23 mouse cellular contexts compared by ENCODE assay signal in genomic region chr6:120790717-120791116, GRCm38 (mm10). TPM values are rescaled to one million over a fixed set of nuclear protein-coding genes. Genes with fewer than 3 reads are reported as not detected.
A peak's percentile ranks its signal among the peaks of the same experiment; 100 is the strongest.
DNase-seq lines count a peak whose midpoint lies in the region; ATAC-seq lines count a peak whose summit lies in the region.
"Had no signal": no experiment of that assay in that cellular context is flagged by ENCODE, and none has a peak within 500 bp of the region (broad histone marks: within the 10 kb centered on the region; RNA-seq: fewer than 3 reads in every experiment).

No protein-coding gene starts in this region.

- ATAC-seq in embryonic facial prominence, embryonic 14.5 days (ENCODE audit: low read depth): 0 out of 2 replicates have a peak, but pooled peaks have one; percentile 10
- ATAC-seq in kidney, embryonic 15.5 days (replicated peaks; ENCODE audit: low FRiP score): peak; percentile 69
- ATAC-seq in liver, embryonic 13.5 days (ENCODE audit: low read depth): no peak
- ATAC-seq: activated CD4-positive, CD25-positive, alpha-beta regulatory T cell, adult 4 months; CD4-positive, CD25-positive, alpha-beta regulatory T cell, adult 4 months; Patski had no signal

- no peak overlapping the region for H3K27ac ChIP-seq in embryonic facial prominence, embryonic 14.5 days (replicated peaks; ENCODE audit: low read depth, low read length)
- H3K27ac ChIP-seq in embryonic facial prominence, embryonic 10.5 days (replicated peaks): no peak overlapping the region
- no peak overlapping the region for H3K27ac ChIP-seq in kidney, embryonic 15.5 days
- peak overlapping the region; percentile 70 for H3K27ac ChIP-seq in liver, embryonic 13.5 days
- H3K27ac ChIP-seq: embryonic facial prominence, embryonic 15.5 days; forebrain, embryonic 10.5 days; heart, embryonic 13.5 days had no signal

- no peak overlapping the region for H3K4me2 ChIP-seq in embryonic facial prominence, embryonic 14.5 days (ENCODE audit: low read depth, low read length)
- no peak overlapping the region for H3K4me2 ChIP-seq in kidney, embryonic 15.5 days
- H3K4me2 ChIP-seq in liver, embryonic 13.5 days: no peak overlapping the region
- H3K4me2 ChIP-seq: embryonic facial prominence, embryonic 15.5 days; heart, embryonic 13.5 days had no signal

- H3K9me3 ChIP-seq in embryonic facial prominence, embryonic 14.5 days (ENCODE audit: control insufficient read depth, low read length): no peaks in the 10 kb centered on the region
- H3K9me3 ChIP-seq in embryonic facial prominence, embryonic 10.5 days: no peaks in the 10 kb centered on the region
- H3K9me3 ChIP-seq in kidney, embryonic 15.5 days (replicated peaks): no peaks in the 10 kb centered on the region
- H3K9me3 ChIP-seq in liver, embryonic 13.5 days (replicated peaks): no peaks in the 10 kb centered on the region
- H3K9me3 ChIP-seq: embryonic facial prominence, embryonic 15.5 days; forebrain, embryonic 10.5 days; heart, embryonic 13.5 days had no signal

- no peaks in the 10 kb centered on the region for H3K4me1 ChIP-seq in embryonic facial prominence, embryonic 14.5 days (ENCODE audit: control insufficient read depth, insufficient read depth, low read length)
- no peaks in the 10 kb centered on the region for H3K4me1 ChIP-seq in embryonic facial prominence, embryonic 10.5 days
- 0 out of 2 replicates have a peak, but pooled peaks cover 2% of the 10 kb centered on the region for H3K4me1 ChIP-seq in kidney, embryonic 15.5 days
- H3K4me1 ChIP-seq in liver, embryonic 13.5 days (replicated peaks): peaks cover 72% of the 10 kb centered on the region
- H3K4me1 ChIP-seq: embryonic facial prominence, embryonic 15.5 days; forebrain, embryonic 10.5 days had no signal

- no peak overlapping the region for H3K9ac ChIP-seq in embryonic facial prominence, embryonic 14.5 days (ENCODE audit: low read depth, low read length)
- H3K9ac ChIP-seq in kidney, embryonic 15.5 days: no peak overlapping the region
- peak overlapping the region; percentile 49; the same call in 1 of the 2 replicates for H3K9ac ChIP-seq in liver, embryonic 13.5 days
- H3K9ac ChIP-seq: embryonic facial prominence, embryonic 15.5 days; heart, embryonic 13.5 days had no signal

- H3K36me3 ChIP-seq in embryonic facial prominence, embryonic 14.5 days (ENCODE audit: control insufficient read depth, insufficient read depth, low read length): peaks cover 40% of the 10 kb centered on the region
- H3K36me3 ChIP-seq in embryonic facial prominence, embryonic 10.5 days (replicated peaks): peaks cover 52% of the 10 kb centered on the region
- peaks cover 39% of the 10 kb centered on the region for H3K36me3 ChIP-seq in kidney, embryonic 15.5 days
- H3K36me3 ChIP-seq in liver, embryonic 13.5 days: peaks cover 52% of the 10 kb centered on the region

- H3K27me3 ChIP-seq in embryonic facial prominence, embryonic 14.5 days (replicated peaks; ENCODE audit: control insufficient read depth, insufficient read depth, low read length): no peaks in the 10 kb centered on the region
- H3K27me3 ChIP-seq in embryonic facial prominence, embryonic 10.5 days (replicated peaks; ENCODE audit: low read depth, poor library complexity, severe bottlenecking): no peaks in the 10 kb centered on the region
- H3K27me3 ChIP-seq in kidney, embryonic 15.5 days: no peaks in the 10 kb centered on the region
- H3K27me3 ChIP-seq in liver, embryonic 13.5 days: no peaks in the 10 kb centered on the region
- H3K27me3 ChIP-seq: embryonic facial prominence, embryonic 15.5 days; heart, embryonic 13.5 days; Patski had no signal

- H3K4me3 ChIP-seq in embryonic facial prominence, embryonic 14.5 days (ENCODE audit: low read depth, low read length): no peak overlapping the region
- H3K4me3 ChIP-seq in embryonic facial prominence, embryonic 10.5 days: no peak overlapping the region
- no peak overlapping the region for H3K4me3 ChIP-seq in kidney, embryonic 15.5 days (replicated peaks)
- no peak overlapping the region for H3K4me3 ChIP-seq in liver, embryonic 13.5 days (replicated peaks)
- H3K4me3 ChIP-seq: embryonic facial prominence, embryonic 15.5 days; erythroblast, embryonic 14.5 days; forebrain, embryonic 10.5 days; heart, embryonic 13.5 days had no signal

- 57% methylated on average over 5 of the region's 5 CpGs for WGBS in embryonic facial prominence, embryonic 14.5 days
- WGBS in embryonic facial prominence, embryonic 10.5 days: 74% methylated on average over 5 of the region's 5 CpGs
- WGBS in kidney, embryonic 15.5 days: 49% methylated on average over 5 of the region's 5 CpGs
- WGBS in liver, embryonic 13.5 days (ENCODE audit: insufficient replicate concordance): 74% methylated on average over 5 of the region's 5 CpGs

- DNase-seq in embryonic facial prominence, embryonic 14.5 days (ENCODE audit: low spot score): peak; percentile 56
- no peak for DNase-seq in embryonic facial prominence, embryonic 10.5 days (ENCODE audit: low spot score)
- DNase-seq in kidney, postnatal 10 days: no peak
- DNase-seq in liver, embryonic 13.5 days: no peak
- no peak for DNase-seq in liver
- peak; percentile 16 for DNase-seq in forelimb bud, embryonic 11.5 days (ENCODE audit: low read depth, low spot score)
- DNase-seq in spleen, postnatal 36 days (ENCODE audit: low spot score in 2 of 2): no peak
- DNase-seq: adrenal gland, postnatal 14 days; B cell, adult 2 months; cerebellum, adult 18-20 months; cerebellum, adult 9-11 months; cerebellum, postnatal 36 days; gastrocnemius, postnatal 36 days; heart, adult 11 months; heart, postnatal 36 days had no signal

RNA-seq across cellular contexts. Expression of gene Slc25a18, which starts 17.3 kb away (rescaled TPM):
- 1.0 and 1.2 TPM in 2 replicates for polyA plus RNA-seq in embryonic facial prominence, embryonic 14.5 days (2014; fragmentation: Nextera tagmentation; extraction: Ambion mirVana)
- polyA plus RNA-seq in embryonic facial prominence, embryonic 10.5 days (2016; fragmentation: Nextera tagmentation; extraction: Ambion mirVana): 0.20 and 0.28 TPM in 2 replicates
- polyA plus RNA-seq in kidney, embryonic 15.5 days (2015; fragmentation: Nextera tagmentation; extraction: Ambion mirVana): 0.13 TPM in 1 of 2 replicates, not detected in the other
- 0.07 and 0.09 TPM in 2 replicates for polyA plus RNA-seq in liver, embryonic 13.5 days (2015; fragmentation: Nextera tagmentation; extraction: Ambion mirVana)
- polyA plus RNA-seq: heart, embryonic 13.5 days had no signal

RNA-seq across cellular contexts. Expression of gene Atp6v1e1, which starts 31.9 kb away (rescaled TPM):
- polyA plus RNA-seq in embryonic facial prominence, embryonic 14.5 days (2014; fragmentation: Nextera tagmentation; extraction: Ambion mirVana): 128 and 141 TPM in 2 replicates
- polyA plus RNA-seq in embryonic facial prominence, embryonic 10.5 days (2016; fragmentation: Nextera tagmentation; extraction: Ambion mirVana): 116 and 117 TPM in 2 replicates
- polyA plus RNA-seq in kidney, embryonic 15.5 days (2015; fragmentation: Nextera tagmentation; extraction: Ambion mirVana): 153 and 155 TPM in 2 replicates
- 158 and 180 TPM in 2 replicates for polyA plus RNA-seq in liver, embryonic 13.5 days (2015; fragmentation: Nextera tagmentation; extraction: Ambion mirVana)

RNA-seq across cellular contexts. Expression of gene Bcl2l13, which starts 45.3 kb away (rescaled TPM):
- polyA plus RNA-seq in embryonic facial prominence, embryonic 14.5 days (2014; fragmentation: Nextera tagmentation; extraction: Ambion mirVana): 26.2 and 33.3 TPM in 2 replicates
- 45.1 and 49.7 TPM in 2 replicates for polyA plus RNA-seq in embryonic facial prominence, embryonic 10.5 days (2016; fragmentation: Nextera tagmentation; extraction: Ambion mirVana)
- polyA plus RNA-seq in kidney, embryonic 15.5 days (2015; fragmentation: Nextera tagmentation; extraction: Ambion mirVana): 33.6 and 36.5 TPM in 2 replicates
- polyA plus RNA-seq in liver, embryonic 13.5 days (2015; fragmentation: Nextera tagmentation; extraction: Ambion mirVana): 37.7 and 44.1 TPM in 2 replicates

Comparison
In these comparisons a context has a peak if more than half of its experiments do, and no peak if none do; other contexts are left out.
1. DNase-seq: peak in embryonic facial prominence, embryonic 14.5 days (single experiment) and forelimb bud, embryonic 11.5 days (single experiment); none in embryonic facial prominence, embryonic 10.5 days (single experiment), kidney, postnatal 10 days (single experiment), liver, embryonic 13.5 days (single experiment), liver (single experiment) and spleen, postnatal 36 days (0 of 2).